Mouse (Mus musculus) left cerebral cortex, postnatal 4 days (tissue): ENCODE data around the gene Rreb1. TPM values are rescaled to one million over a fixed set of nuclear protein-coding genes. Genes with fewer than 3 reads are reported as not detected.

ENCODE experiments used
- total RNA-seq, 2 experiments: library from RNA; stranded (reverse); gene quantifications; 2 replicates each; pipeline ENCODE4 v1.2.3; 2021

Gene Rreb1
- total RNA-seq, 2 experiments from 2014 or later, result 9.8 to 12.2 TPM

Other genes with a start within 250 kb of the Rreb1 start
- 10 to 100 TPM; 84.5 to 86.1 TPM for gene Ssr1, start 215.8 kb downstream of the Rreb1 start, total RNA-seq